Mouse (Mus musculus) embryonic facial prominence, embryonic 13.5 days (tissue): ENCODE results near the gene Tceanc2. TPM values are rescaled to one million over a fixed set of nuclear protein-coding genes. Genes with fewer than 3 reads are reported as not detected.

ENCODE experiments used
- ATAC-seq: fragments of 200-750 bp; cut with Nextera tagmentation; 2 replicates; pipeline ENCODE4 v1.8.0; 2017; ENCODE audit warnings: low read depth; ENCODE audit not compliant: insufficient number of reproducible peaks, insufficient read depth, low FRiP score, low TSS enrichment
- H3K27ac ChIP-seq: fragments of 300-500 bp; sonication (generic); 2 replicates; pipeline ENCODE4 v1.5.1; 2015; ENCODE audit warnings: moderate library complexity, mild to moderate bottlenecking, inconsistent platforms
- H3K27me3 ChIP-seq: fragments of 300-500 bp; sonication (generic); 2 replicates; pipeline ENCODE4 v1.6.1; 2015; ENCODE audit warnings: mild to moderate bottlenecking, inconsistent platforms
- H3K36me3 ChIP-seq: fragments of 300-500 bp; sonication (generic); 2 replicates; pipeline ENCODE4 v1.6.1; 2015; ENCODE audit warnings: mild to moderate bottlenecking, inconsistent platforms
- H3K4me1 ChIP-seq: fragments of 300-500 bp; sonication (generic); 2 replicates; pipeline ENCODE4 v1.6.1; 2015; ENCODE audit warnings: inconsistent platforms
- H3K4me2 ChIP-seq: fragments of 300-500 bp; sonication (generic); 2 replicates; pipeline ENCODE4 v1.6.1; 2015; ENCODE audit warnings: moderate library complexity, mild to moderate bottlenecking, inconsistent platforms
- H3K4me3 ChIP-seq: fragments of 300-500 bp; sonication (generic); 2 replicates; pipeline ENCODE4 v1.5.1; 2015; ENCODE audit warnings: mild to moderate bottlenecking, inconsistent platforms
- H3K9ac ChIP-seq: fragments of 300-500 bp; sonication (generic); 2 replicates; pipeline ENCODE4 v1.6.1; 2015; ENCODE audit warnings: mild to moderate bottlenecking, inconsistent platforms
- H3K9me3 ChIP-seq: fragments of 300-500 bp; sonication (generic); 2 replicates; pipeline ENCODE4 v1.6.1; 2016; ENCODE audit warnings: inconsistent platforms
- WGBS: fragments of 180-500 bp; shearing (Covaris S2); methylation state at CpG from one replicate; pipeline ENCODE4 v1.1.7; 2015; ENCODE audit warnings: mixed read lengths; 5-methylcytosine and 5-hydroxymethylcytosine counted together
- polyA plus RNA-seq: library from polyadenylated mRNA; unstranded; fragments of >200 nt; fragmentation: Nextera tagmentation; extraction: Ambion mirVana; gene quantifications from 2 replicates; pipeline ENCODE4 v1.2.1, GENCODE M21; 2015

Gene Tceanc2
- polyA plus RNA-seq, 1 experiment from 2014 or later = 37.7 TPM

- peaks cover 25% of the 10 kb centered on the region for H3K36me3 ChIP-seq
- H3K4me1 ChIP-seq = peaks cover 35% of the 10 kb centered on the region
- no peaks in the 10 kb centered on the region for H3K9me3 ChIP-seq
- 43% methylated on average over 11 of the region's 11 CpGs for WGBS
- H3K27me3 ChIP-seq = no peaks in the 10 kb centered on the region
- H3K27ac ChIP-seq = peak overlapping the region; percentile 96
- ATAC-seq = no peak
- peak overlapping the region; percentile 99 for H3K4me3 ChIP-seq
- H3K4me2 ChIP-seq = peak overlapping the region; percentile 66
- H3K9ac ChIP-seq = peak overlapping the region; percentile 95
Observed at GRCm38 (mm10) chr4:107177506-107177905, 1.4 kb downstream of the Tceanc2 start.

DNA sequence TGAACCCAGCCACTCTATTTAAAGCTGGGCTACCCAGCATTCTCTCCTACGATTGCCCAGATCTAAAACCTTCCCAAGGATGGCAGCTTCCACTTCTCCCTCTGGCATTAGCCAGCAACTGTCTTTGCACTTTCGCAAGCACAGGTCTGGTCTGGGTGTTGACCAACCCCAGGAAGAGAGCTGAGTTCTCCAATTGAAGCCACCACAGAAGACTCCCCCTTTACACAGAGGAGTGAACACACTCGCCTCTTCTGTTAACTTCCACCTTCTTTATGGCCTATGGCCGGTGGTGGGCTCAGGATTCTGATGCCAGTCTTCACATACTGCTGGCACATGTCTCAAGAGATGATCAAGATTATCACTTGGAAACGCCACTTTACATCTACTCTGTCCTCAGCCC is 11.1 kb downstream of the Tceanc2 start:
- Histone ChIP-seq H3K4me3 (no peak overlapping the region), H3K9ac (no peak overlapping the region), H3K27me3 (no peaks in the 10 kb centered on the region), H3K4me1 (peaks cover 12% of the 10 kb centered on the region; the same call in 1 of the 2 replicates), H3K36me3 (peaks cover 37% of the 10 kb centered on the region), H3K9me3 (no peaks in the 10 kb centered on the region), H3K27ac (no peak overlapping the region), H3K4me2 (no peak overlapping the region)
- ATAC-seq = no peak
- 87% methylated on average over 5 of the region's 5 CpGs for WGBS

- Histone ChIP-seq H3K27ac (no peak overlapping the region), H3K9ac (no peak overlapping the region), H3K4me2 (no peak overlapping the region), H3K9me3 (no peaks in the 10 kb centered on the region), H3K4me1 (peaks cover 12% of the 10 kb centered on the region; the same call in 1 of the 2 replicates), H3K36me3 (peaks cover 29% of the 10 kb centered on the region), H3K27me3 (no peaks in the 10 kb centered on the region), H3K4me3 (no peak overlapping the region)
- WGBS = 82% methylated on average over 5 of the region's 5 CpGs
- no peak for ATAC-seq
Observed at GRCm38 (mm10) chr4:107166700-107167099, 12.2 kb downstream of the Tceanc2 start.

DNA sequence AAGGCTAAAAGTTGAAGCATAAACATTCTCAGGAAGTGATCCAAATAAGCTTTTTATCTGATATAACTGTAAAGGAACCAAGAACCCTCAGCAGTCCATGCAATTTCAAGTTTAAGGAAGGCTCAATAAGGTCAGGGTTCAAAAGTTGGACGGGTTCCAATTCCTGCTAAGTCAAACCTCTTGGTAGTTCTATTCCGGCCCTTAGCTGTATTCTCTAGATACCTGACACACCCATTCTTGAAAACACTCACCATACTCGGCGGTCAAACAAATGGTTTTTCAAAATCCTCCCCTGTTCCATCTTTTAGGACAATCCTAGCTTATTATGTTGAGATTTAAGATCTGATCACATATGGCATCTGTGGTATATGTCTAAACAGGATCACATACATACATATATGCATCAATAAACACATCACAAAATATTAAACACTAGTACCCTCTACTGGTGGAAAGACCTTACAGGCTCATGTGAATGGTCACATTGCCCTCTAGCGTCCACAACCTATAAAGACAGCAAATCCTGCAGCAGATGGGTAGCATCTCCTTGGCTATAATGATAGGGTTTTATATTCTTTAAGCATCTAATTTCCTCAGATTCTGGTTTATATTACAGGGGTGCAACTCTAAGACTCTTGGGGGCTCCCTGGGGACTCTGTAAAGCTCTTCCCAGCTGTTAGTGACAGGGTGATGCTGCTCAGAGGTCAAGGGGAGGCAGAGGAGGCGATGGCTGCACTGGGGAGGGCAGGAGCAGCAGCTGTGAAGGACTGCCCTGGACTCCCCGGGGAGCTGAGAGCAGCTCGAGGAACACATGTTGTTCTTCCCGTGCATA is 14.9 kb downstream of the Tceanc2 start:
- no peak overlapping the region for H3K4me3 ChIP-seq
- no peak overlapping the region; the same call in 1 of the 2 replicates for H3K27ac ChIP-seq
- no peak overlapping the region for H3K4me2 ChIP-seq
- no peaks in the 10 kb centered on the region for H3K9me3 ChIP-seq
- peaks cover 12% of the 10 kb centered on the region; the same call in 1 of the 2 replicates for H3K4me1 ChIP-seq
- WGBS = 40% methylated on average over 9 of the region's 9 CpGs
- H3K9ac ChIP-seq = no peak overlapping the region
- peaks cover 28% of the 10 kb centered on the region for H3K36me3 ChIP-seq
- no peaks in the 10 kb centered on the region for H3K27me3 ChIP-seq
- ATAC-seq = no peak

GRCm38 (mm10) chr4:107163341-107163740 is 15.6 kb downstream of the Tceanc2 start:
- no peaks in the 10 kb centered on the region for H3K27me3 ChIP-seq
- H3K36me3 ChIP-seq = peaks cover 32% of the 10 kb centered on the region
- 84% methylated on average over 10 of the region's 10 CpGs for WGBS
- peaks cover 12% of the 10 kb centered on the region; the same call in 1 of the 2 replicates for H3K4me1 ChIP-seq
- no peak overlapping the region for H3K4me2 ChIP-seq
- H3K9ac ChIP-seq = no peak overlapping the region
- H3K9me3 ChIP-seq = no peaks in the 10 kb centered on the region
- no peak overlapping the region for H3K4me3 ChIP-seq
- ATAC-seq = no peak
- no peak overlapping the region; the same call in 1 of the 2 replicates for H3K27ac ChIP-seq

DNA sequence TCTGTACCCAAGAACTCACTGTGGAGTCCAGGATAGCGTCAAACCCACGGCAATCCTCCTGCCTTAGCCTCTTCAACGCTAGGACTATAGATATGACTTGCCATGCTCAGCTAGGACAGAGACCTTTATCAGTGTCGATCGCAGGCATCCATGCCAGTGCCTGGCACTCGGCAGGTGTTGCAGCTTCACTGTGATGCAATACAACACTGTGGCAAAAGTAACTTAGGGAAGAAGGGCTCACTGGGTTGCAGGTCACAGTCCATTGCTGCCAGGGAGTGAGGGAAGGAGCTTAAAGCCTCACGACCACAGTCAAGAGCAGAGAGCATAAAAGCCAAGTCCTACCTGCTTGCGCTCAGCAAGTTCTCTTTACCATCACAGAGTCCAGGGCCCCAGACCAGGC is 18.7 kb downstream of the Tceanc2 start:
- 91% methylated on average over 8 of the region's 8 CpGs for WGBS
- Histone ChIP-seq H3K27me3 (no peaks in the 10 kb centered on the region), H3K27ac (no peak overlapping the region), H3K36me3 (peaks cover 43% of the 10 kb centered on the region), H3K4me1 (peaks cover 12% of the 10 kb centered on the region; the same call in 1 of the 2 replicates), H3K9ac (no peak overlapping the region), H3K4me3 (no peak overlapping the region), H3K4me2 (no peak overlapping the region), H3K9me3 (no peaks in the 10 kb centered on the region)
- ATAC-seq = no peak

DNA sequence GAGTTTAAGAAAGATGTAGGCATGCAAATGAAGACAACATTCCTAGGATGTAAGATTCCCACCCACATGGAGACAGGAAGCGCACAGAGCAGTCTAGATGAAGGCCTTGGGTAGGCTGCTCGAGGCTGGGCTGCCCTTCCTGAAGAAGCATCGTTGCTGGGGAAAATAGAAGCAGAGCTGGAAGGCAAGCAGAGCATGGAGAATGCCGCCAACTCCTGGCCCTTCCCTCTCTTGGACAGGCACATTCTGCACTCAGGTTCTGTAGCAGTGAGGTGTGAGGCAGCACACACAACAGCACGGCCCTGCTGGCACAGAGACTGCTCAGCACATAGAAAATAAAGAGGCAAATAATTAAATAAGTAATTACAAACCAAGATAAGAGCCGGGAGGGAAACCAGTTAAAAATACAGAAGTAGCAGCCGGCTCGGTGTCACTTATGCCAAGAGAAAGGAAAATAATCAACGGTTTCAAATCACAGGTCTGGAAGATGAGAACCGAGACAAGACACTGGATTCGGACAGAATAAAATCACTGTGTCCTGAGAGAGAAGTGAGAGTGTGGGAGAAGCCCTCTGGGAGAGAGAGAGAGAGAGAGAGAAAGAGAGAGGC is 19.6 kb downstream of the Tceanc2 start:
- Histone ChIP-seq H3K9me3 (no peaks in the 10 kb centered on the region), H3K4me2 (no peak overlapping the region), H3K36me3 (peaks cover 38% of the 10 kb centered on the region), H3K27me3 (no peaks in the 10 kb centered on the region), H3K27ac (no peak overlapping the region), H3K4me3 (no peak overlapping the region), H3K4me1 (peaks cover 7% of the 10 kb centered on the region; the same call in 1 of the 2 replicates), H3K9ac (no peak overlapping the region)
- 79% methylated on average over 11 of the region's 11 CpGs for WGBS
- no peak for ATAC-seq

- no peak overlapping the region for H3K4me2 ChIP-seq
- H3K9me3 ChIP-seq = no peaks in the 10 kb centered on the region
- no peaks in the 10 kb centered on the region for H3K4me1 ChIP-seq
- ATAC-seq = no peak
- H3K27me3 ChIP-seq = no peaks in the 10 kb centered on the region
- peaks cover 46% of the 10 kb centered on the region for H3K36me3 ChIP-seq
- H3K9ac ChIP-seq = no peak overlapping the region
- no peak overlapping the region for H3K4me3 ChIP-seq
- no peak overlapping the region for H3K27ac ChIP-seq
- WGBS = 88% methylated on average over 4 of the region's 4 CpGs
Observed at GRCm38 (mm10) chr4:107156983-107157401, 21.9 kb downstream of the Tceanc2 start.

GRCm38 (mm10) chr4:107152571-107152970 is 26.3 kb downstream of the Tceanc2 start:
- no peaks in the 10 kb centered on the region for H3K4me1 ChIP-seq
- no peaks in the 10 kb centered on the region for H3K9me3 ChIP-seq
- no peak overlapping the region for H3K4me3 ChIP-seq
- H3K36me3 ChIP-seq = peaks cover 39% of the 10 kb centered on the region
- 82% methylated on average over 8 of the region's 8 CpGs for WGBS
- no peak overlapping the region for H3K9ac ChIP-seq
- no peak overlapping the region for H3K4me2 ChIP-seq
- no peak for ATAC-seq
- H3K27ac ChIP-seq = no peak overlapping the region
- H3K27me3 ChIP-seq = no peaks in the 10 kb centered on the region

DNA sequence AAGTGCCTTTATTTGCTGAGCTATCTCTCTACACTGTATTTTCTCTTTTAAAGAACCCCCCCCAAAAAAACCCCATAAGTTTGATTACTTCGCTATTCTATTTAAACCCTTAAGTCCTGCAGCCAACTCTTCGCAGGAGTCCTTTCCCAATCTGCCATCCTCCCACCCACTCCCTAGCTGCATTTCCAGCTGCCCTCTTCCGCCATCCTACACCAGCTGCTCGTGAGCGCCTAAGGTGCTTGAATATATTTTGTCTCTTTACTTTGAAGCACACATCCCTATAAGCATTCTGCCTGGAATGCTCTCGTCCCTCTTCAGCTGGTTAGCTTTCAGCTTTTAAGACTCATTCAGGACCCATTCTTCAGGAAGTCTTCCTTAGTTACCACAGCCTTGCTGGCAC is 27.9 kb downstream of the Tceanc2 start:
- ATAC-seq = no peak
- Histone ChIP-seq H3K4me3 (no peak overlapping the region), H3K27ac (no peak overlapping the region), H3K27me3 (no peaks in the 10 kb centered on the region), H3K4me1 (no peaks in the 10 kb centered on the region), H3K9ac (no peak overlapping the region), H3K9me3 (no peaks in the 10 kb centered on the region), H3K4me2 (no peak overlapping the region), H3K36me3 (peaks cover 48% of the 10 kb centered on the region)
- WGBS = 86% methylated on average over 6 of the region's 6 CpGs

- H3K4me1 ChIP-seq = peaks cover 21% of the 10 kb centered on the region
- H3K4me3 ChIP-seq = no peak overlapping the region
- no peak overlapping the region for H3K9ac ChIP-seq
- H3K36me3 ChIP-seq = peaks cover 47% of the 10 kb centered on the region
- no peaks in the 10 kb centered on the region for H3K9me3 ChIP-seq
- H3K4me2 ChIP-seq = no peak overlapping the region
- WGBS = 90% methylated on average over 8 of the region's 8 CpGs
- no peak for ATAC-seq
- H3K27ac ChIP-seq = no peak overlapping the region
- 0 out of 2 replicates have a peak, but pooled peaks cover 7% of the 10 kb centered on the region for H3K27me3 ChIP-seq
Observed at GRCm38 (mm10) chr4:107143511-107143910, 35.4 kb downstream of the Tceanc2 start.
